ENCODE assay signal across 14 mouse cellular contexts in genomic region chr3:138067288-138067687, GRCm38 (mm10). TPM values are rescaled to one million over a fixed set of nuclear protein-coding genes. Genes with fewer than 3 reads are reported as not detected.
DNase-seq lines count a peak whose midpoint lies in the region; ATAC-seq and TF ChIP-seq lines count a peak whose summit lies in the region.
"Had no signal": no experiment of that assay in that cellular context is flagged by ENCODE, and none has a peak within 500 bp of the region (broad histone marks: within the 10 kb centered on the region; RNA-seq: fewer than 3 reads in every experiment).

TSS of gene Gm5105 (minus strand) at chr3:138067388.

- ATAC-seq in forebrain, embryonic 15.5 days (replicated peaks): no peak
- no peak for ATAC-seq in forebrain, embryonic 12.5 days (ENCODE audit: low FRiP score)
- no peak for ATAC-seq in heart, postnatal 0 days (ENCODE audit: insufficient read depth, low read depth)
- no peak for ATAC-seq in embryonic facial prominence, embryonic 11.5 days (replicated peaks; ENCODE audit: insufficient number of reproducible peaks, low FRiP score, low TSS enrichment, low read depth)
- ATAC-seq in limb, embryonic 15.5 days (ENCODE audit: insufficient number of reproducible peaks, low FRiP score, low TSS enrichment, low read depth): no peak

- no peaks in the 10 kb centered on the region for H3K9me3 ChIP-seq in forebrain, embryonic 15.5 days
- H3K9me3 ChIP-seq in forebrain, embryonic 12.5 days: no peaks in the 10 kb centered on the region
- no peaks in the 10 kb centered on the region for H3K9me3 ChIP-seq in heart, postnatal 0 days (replicated peaks; ENCODE audit: control insufficient read depth, low read length)
- no peaks in the 10 kb centered on the region for H3K9me3 ChIP-seq in embryonic facial prominence, embryonic 11.5 days (replicated peaks; ENCODE audit: control insufficient read depth, low read length)
- H3K9me3 ChIP-seq in limb, embryonic 15.5 days: no peaks in the 10 kb centered on the region

- no peak for TF ChIP-seq CTCF in heart, postnatal 0 days (IDR thresholded peaks at IDR 0.05; ENCODE audit: low read depth)

- H3K4me3 ChIP-seq in forebrain, embryonic 15.5 days: no peak within 1 kb of the TSS
- no peak within 1 kb of the TSS for H3K4me3 ChIP-seq in forebrain, embryonic 12.5 days (replicated peaks)
- H3K4me3 ChIP-seq in heart, postnatal 0 days (ENCODE audit: low read depth, low read length): peak within 1 kb of the TSS; percentile 48
- H3K4me3 ChIP-seq in embryonic facial prominence, embryonic 11.5 days (ENCODE audit: low read depth, low read length): no peak within 1 kb of the TSS
- peak within 1 kb of the TSS; percentile 17 for H3K4me3 ChIP-seq in limb, embryonic 15.5 days

- H3K4me1 ChIP-seq in forebrain, embryonic 15.5 days: peaks cover 34% of the 10 kb centered on the region
- H3K4me1 ChIP-seq in forebrain, embryonic 12.5 days: peaks cover 20% of the 10 kb centered on the region
- H3K4me1 ChIP-seq in heart, postnatal 0 days (ENCODE audit: control insufficient read depth, insufficient read depth): peaks cover 9% of the 10 kb centered on the region
- 0 out of 2 replicates have a peak, but pooled peaks cover 4% of the 10 kb centered on the region for H3K4me1 ChIP-seq in embryonic facial prominence, embryonic 11.5 days (ENCODE audit: control insufficient read depth, insufficient read depth, low read length)
- peaks cover 25% of the 10 kb centered on the region for H3K4me1 ChIP-seq in limb, embryonic 15.5 days

- DNase-seq in heart, postnatal 0 days (ENCODE audit: low spot score): no peak
- DNase-seq in heart, postnatal 25 days (ENCODE audit: low spot score): no peak
- no peak for DNase-seq in embryonic facial prominence, embryonic 11.5 days (ENCODE audit: low spot score)
- no peak for DNase-seq in thymus, postnatal 14 days
- no peak for DNase-seq in thymus, postnatal 0 days (ENCODE audit: low spot score)
- DNase-seq: cerebellum, adult 11-12 months; kidney, postnatal 10 days had no signal

- H3K27me3 ChIP-seq in forebrain, embryonic 15.5 days: no peaks in the 10 kb centered on the region
- 0 out of 2 replicates have a peak, but pooled peaks cover 9% of the 10 kb centered on the region for H3K27me3 ChIP-seq in forebrain, embryonic 12.5 days
- H3K27me3 ChIP-seq in heart, postnatal 0 days (ENCODE audit: control insufficient read depth, insufficient read depth, low read length): no peaks in the 10 kb centered on the region
- no peaks in the 10 kb centered on the region for H3K27me3 ChIP-seq in embryonic facial prominence, embryonic 11.5 days (ENCODE audit: control insufficient read depth, insufficient read depth, low read length)
- no peaks in the 10 kb centered on the region for H3K27me3 ChIP-seq in limb, embryonic 15.5 days

- H3K36me3 ChIP-seq in forebrain, embryonic 15.5 days: no peaks in the 10 kb centered on the region
- H3K36me3 ChIP-seq in forebrain, embryonic 12.5 days (replicated peaks): no peaks in the 10 kb centered on the region
- H3K36me3 ChIP-seq in heart, postnatal 0 days (replicated peaks; ENCODE audit: control insufficient read depth, insufficient read depth, low read length): no peaks in the 10 kb centered on the region
- no peaks in the 10 kb centered on the region for H3K36me3 ChIP-seq in embryonic facial prominence, embryonic 11.5 days (replicated peaks; ENCODE audit: control insufficient read depth, insufficient read depth, low read depth, low read length)
- no peaks in the 10 kb centered on the region for H3K36me3 ChIP-seq in limb, embryonic 15.5 days

- no peak within 1 kb of the TSS for H3K4me2 ChIP-seq in forebrain, embryonic 15.5 days (replicated peaks)
- H3K4me2 ChIP-seq in forebrain, embryonic 12.5 days: no peak within 1 kb of the TSS
- H3K4me2 ChIP-seq in heart, postnatal 0 days (ENCODE audit: low read depth, low read length): peak within 1 kb of the TSS; percentile 71
- peak within 1 kb of the TSS; percentile 3; the same call in 1 of the 2 replicates for H3K4me2 ChIP-seq in embryonic facial prominence, embryonic 11.5 days (ENCODE audit: low read depth, low read length)
- 0 out of 2 replicates have a peak within 1 kb of the TSS, but pooled peaks have one; percentile 1 for H3K4me2 ChIP-seq in limb, embryonic 15.5 days

- intact Hi-C loops in heart, postnatal 25 days (cut with DNase I): loop anchor here (2.0 to 5.0 kb wide), 3 partner anchors 40 to 75 kb away; partner anchors contain the start of genes Mttp and Trmt10a

- H3K27ac ChIP-seq in forebrain, embryonic 15.5 days (replicated peaks): peak within 1 kb of the TSS; percentile 55
- H3K27ac ChIP-seq in forebrain, embryonic 12.5 days: no peak within 1 kb of the TSS
- H3K27ac ChIP-seq in heart, postnatal 0 days (ENCODE audit: low read depth): peak within 1 kb of the TSS; percentile 95
- H3K27ac ChIP-seq in embryonic facial prominence, embryonic 11.5 days (replicated peaks; ENCODE audit: low read depth, low read length): no peak within 1 kb of the TSS
- peak within 1 kb of the TSS; percentile 13; the same call in 1 of the 2 replicates for H3K27ac ChIP-seq in limb, embryonic 15.5 days
- H3K27ac ChIP-seq: macrophage had no signal

- 93% methylated on average over 12 of the region's 12 CpGs for WGBS in forebrain, embryonic 15.5 days
- 96% methylated on average over 12 of the region's 12 CpGs for WGBS in forebrain, embryonic 12.5 days
- 75% methylated on average over 12 of the region's 12 CpGs for WGBS in heart, postnatal 0 days
- 95% methylated on average over 12 of the region's 12 CpGs for WGBS in embryonic facial prominence, embryonic 11.5 days
- 90% methylated on average over 12 of the region's 12 CpGs for WGBS in limb, embryonic 15.5 days

- TF ChIP-seq EP300 in heart, postnatal 0 days (IDR thresholded peaks at IDR 0.05; ENCODE audit: low read depth): no peak

- no peak within 1 kb of the TSS for H3K9ac ChIP-seq in forebrain, embryonic 15.5 days (replicated peaks)
- H3K9ac ChIP-seq in forebrain, embryonic 12.5 days: no peak within 1 kb of the TSS
- H3K9ac ChIP-seq in heart, postnatal 0 days (replicated peaks; ENCODE audit: low read depth, low read length): peak within 1 kb of the TSS; percentile 58
- H3K9ac ChIP-seq in embryonic facial prominence, embryonic 11.5 days (replicated peaks; ENCODE audit: low read length): no peak within 1 kb of the TSS
- no peak within 1 kb of the TSS for H3K9ac ChIP-seq in limb, embryonic 15.5 days

RNA-seq across cellular contexts. Expression of gene Gm5105, which starts in this region (rescaled TPM):
- polyA plus RNA-seq in forebrain, embryonic 15.5 days (2015; fragmentation: Nextera tagmentation; extraction: Ambion mirVana): 0.15 TPM in 1 of 2 replicates, not detected in the other
- not detected in 2 replicates for polyA plus RNA-seq in forebrain, embryonic 12.5 days (2016; fragmentation: Nextera tagmentation; extraction: Ambion mirVana)
- 0.11 and 1.4 TPM in 2 replicates for total RNA-seq in heart, postnatal 0 days (2014; rRNA removed; ENCODE audit: low replicate concordance)
- 0.41 and 0.64 TPM in 2 replicates for polyA plus RNA-seq in heart, postnatal 0 days (2015; fragmentation: Nextera tagmentation; extraction: Ambion mirVana)
- 1 to 10 TPM; 1.3 to 1.8 TPM for total RNA-seq in heart, postnatal 25 days (2021)
- not detected in 2 replicates for polyA plus RNA-seq in embryonic facial prominence, embryonic 11.5 days (2014; fragmentation: Nextera tagmentation; extraction: Ambion mirVana)
- 0.26 and 0.32 TPM in 2 replicates for polyA plus RNA-seq in limb, embryonic 15.5 days (2015; fragmentation: Nextera tagmentation; extraction: Ambion mirVana)
- polyA plus RNA-seq in thymus, postnatal 0 days (2015; fragmentation: Nextera tagmentation; extraction: Ambion mirVana): not detected in 2 replicates
- total RNA-seq: ES-E14; granulocyte monocyte progenitor cell, adult 5-6 weeks had no signal
- polyA plus RNA-seq: liver, embryonic 16.5 days; macrophage had no signal

Comparison
In these comparisons a context has a peak if more than half of its experiments do, and no peak if none do; other contexts are left out.
1. H3K27ac ChIP-seq: peak in forebrain, embryonic 15.5 days (single experiment), heart, postnatal 0 days (single experiment) and limb, embryonic 15.5 days (single experiment); none in forebrain, embryonic 12.5 days (single experiment) and embryonic facial prominence, embryonic 11.5 days (single experiment).
2. H3K4me2 ChIP-seq: peak in heart, postnatal 0 days (single experiment), embryonic facial prominence, embryonic 11.5 days (single experiment) and limb, embryonic 15.5 days (single experiment); none in forebrain, embryonic 15.5 days (single experiment) and forebrain, embryonic 12.5 days (single experiment).
3. H3K4me3 ChIP-seq: peak in heart, postnatal 0 days (single experiment) and limb, embryonic 15.5 days (single experiment); none in forebrain, embryonic 15.5 days (single experiment), forebrain, embryonic 12.5 days (single experiment) and embryonic facial prominence, embryonic 11.5 days (single experiment).